Mouse (Mus musculus) natural killer cell, adult 2 months (primary cell): Measurements from ENCODE around the gene Gm42791.

Experiments
- DNase-seq, 2 experiments: peaks; one replicate each; pipeline ENCODE4 v3.0.0; 2022; ENCODE audit warnings: low spot score in 2 of 2

Gm42791 gene

DNA sequence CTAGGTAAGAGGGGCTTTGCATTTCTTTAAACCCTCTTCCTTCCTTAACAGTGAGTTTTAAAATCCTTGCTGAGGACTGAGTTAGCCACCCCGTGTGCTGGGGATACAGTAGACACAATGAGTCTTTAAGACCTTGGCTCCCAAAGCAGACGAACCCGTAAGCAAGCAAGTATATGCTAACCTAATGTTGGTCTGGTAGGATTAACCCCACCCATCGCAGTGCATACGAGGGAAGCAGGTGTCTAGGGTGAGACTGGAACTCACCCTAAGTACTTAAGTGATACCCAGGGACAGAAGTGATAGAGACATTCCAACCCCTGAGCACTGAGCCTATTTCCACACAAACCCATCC is 12.3 kb upstream of the Gm42791 start:
- DNase-seq = no peak

DNA sequence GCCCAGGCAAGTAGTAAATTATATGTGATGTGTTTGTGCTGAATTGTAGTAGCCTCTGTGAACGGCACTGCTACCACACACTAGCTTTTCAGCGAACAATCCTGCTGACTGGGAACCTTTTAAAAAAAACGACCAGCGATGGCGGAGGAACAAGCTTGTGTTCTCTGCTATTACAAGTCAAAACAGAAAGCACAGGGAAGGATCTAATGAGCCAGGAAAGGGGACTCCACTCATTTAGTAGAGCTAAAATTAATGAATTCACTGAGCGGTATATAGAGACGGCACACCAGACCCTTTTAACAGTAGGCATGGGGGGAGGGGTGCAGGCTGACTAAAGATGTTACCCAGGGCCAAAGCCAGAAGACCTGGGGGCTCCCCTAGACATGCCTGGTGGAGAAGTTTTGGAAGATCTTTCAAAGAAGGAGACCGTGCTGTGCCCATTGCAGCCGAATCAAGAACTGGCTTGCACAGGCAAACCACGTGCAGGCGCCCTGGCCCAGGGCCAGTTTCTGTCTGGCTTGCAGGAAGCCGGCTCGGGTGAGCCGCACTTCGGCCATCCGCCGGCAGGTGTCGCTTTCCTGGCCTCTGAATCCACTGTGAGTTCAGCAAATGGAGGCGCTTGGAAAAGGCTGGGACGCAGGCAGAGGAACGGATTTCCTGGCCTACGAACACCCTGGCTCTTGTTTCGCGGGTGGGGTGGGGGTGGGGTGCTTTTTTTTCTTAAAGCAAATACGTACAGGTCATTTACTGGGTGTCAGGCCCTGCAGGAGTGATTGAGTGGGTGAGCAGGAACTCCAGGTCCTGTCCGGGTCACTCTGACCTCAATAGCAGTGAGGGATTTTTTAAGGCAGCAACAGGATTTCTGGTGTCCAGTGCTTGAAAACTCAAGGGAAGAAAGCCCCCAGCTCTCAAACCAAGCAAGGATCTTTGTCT is 11.7 kb upstream of the Gm42791 start:
- DNase-seq = peak; percentile 91 to 95

DNA sequence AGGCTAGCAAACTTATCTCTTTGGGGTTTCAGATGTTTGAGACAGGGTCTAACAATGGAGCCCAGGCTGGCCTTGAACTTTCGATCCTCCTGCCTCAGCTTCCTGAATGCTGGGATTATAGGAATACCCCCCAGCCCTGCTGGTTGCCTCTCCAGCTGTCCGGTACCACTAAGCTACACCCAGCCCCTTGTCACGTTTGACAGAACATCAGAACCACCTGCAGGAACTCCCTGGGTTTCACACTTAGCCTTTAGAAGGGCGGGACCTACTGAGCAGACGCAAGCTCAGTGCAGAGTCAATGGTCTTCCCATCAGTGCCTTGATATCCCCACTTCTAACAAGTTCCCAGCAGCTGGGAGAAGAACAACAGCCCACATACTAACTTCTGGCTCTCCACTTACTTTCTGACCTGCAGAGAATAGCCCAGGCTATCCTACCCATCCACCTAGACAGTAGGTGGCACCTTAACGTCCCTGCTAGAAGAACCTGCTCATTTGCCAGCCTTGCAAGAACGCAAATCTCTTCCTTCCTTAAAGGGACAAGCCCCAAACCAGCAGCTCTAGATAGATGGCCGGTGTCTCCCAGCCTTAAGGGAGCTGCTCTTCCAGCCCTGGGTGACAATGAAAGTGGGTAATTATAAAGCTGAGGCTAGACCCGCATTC is 10.9 kb upstream of the Gm42791 start:
- DNase-seq = peak in 1 of 2 experiments; percentile 36

DNA sequence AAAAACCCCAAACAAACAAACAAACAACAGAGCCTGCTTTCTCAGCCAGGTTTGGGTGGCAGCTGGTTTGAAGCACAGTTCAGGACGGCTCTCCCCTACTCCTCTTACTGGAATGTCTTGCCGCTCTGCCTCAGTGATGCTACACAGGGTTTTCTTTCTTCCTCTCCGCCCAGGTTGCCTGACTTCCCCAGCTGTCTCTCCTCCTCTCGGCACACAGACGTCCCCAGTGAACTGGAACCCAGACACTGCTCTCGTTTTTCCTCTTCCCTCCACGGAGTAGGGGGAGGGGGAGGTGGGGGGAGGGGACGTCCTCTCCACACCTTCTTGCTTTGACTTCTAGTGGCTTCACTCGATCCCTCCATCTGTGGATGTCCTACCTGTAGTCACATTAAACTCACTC is 10.1 kb upstream of the Gm42791 start:
- DNase-seq = peak in 1 of 2 experiments; percentile 34

DNA sequence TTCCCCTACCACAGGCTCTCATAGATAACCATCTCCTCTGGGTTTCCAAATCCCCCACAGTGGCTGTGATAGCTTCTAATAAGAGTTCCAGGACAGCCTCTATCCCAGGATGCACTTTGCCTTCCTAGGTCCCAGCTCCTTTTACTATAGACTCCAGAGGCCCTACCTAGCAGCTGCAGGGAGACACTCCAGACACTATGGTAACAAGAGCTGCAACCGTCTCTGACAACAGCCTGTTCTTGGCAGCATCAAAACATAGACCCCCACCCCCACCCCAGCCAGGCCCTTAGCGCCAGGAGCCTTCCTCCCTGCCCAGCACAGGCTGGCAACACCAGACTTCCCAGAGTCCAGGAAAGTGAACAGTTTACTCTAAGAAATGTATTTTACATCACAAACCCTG is 8.2 kb upstream of the Gm42791 start:
- DNase-seq = no peak

DNA sequence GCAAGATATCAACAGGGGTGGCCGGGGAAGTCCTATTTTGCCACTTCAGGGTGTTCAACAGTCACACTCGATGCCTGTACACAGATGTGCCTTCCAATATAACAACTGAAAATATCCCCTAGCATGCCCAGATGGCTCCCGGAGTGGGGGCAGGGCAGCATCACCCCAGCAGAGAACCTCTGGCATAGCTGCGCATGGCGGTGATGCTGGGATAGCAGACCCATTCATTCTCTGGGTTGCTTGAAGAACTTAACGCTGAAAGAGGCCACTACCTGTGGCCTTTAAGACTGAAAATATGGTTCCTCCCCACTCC is 7.8 kb upstream of the Gm42791 start:
- DNase-seq = no peak

- no peak for DNase-seq
Measured at GRCm38 (mm10) chr5:149002034-149002802, 7.3 kb upstream of the Gm42791 start.

- DNase-seq = no peak
Measured at GRCm38 (mm10) chr5:148999802-149000201, 4.9 kb upstream of the Gm42791 start.

DNA sequence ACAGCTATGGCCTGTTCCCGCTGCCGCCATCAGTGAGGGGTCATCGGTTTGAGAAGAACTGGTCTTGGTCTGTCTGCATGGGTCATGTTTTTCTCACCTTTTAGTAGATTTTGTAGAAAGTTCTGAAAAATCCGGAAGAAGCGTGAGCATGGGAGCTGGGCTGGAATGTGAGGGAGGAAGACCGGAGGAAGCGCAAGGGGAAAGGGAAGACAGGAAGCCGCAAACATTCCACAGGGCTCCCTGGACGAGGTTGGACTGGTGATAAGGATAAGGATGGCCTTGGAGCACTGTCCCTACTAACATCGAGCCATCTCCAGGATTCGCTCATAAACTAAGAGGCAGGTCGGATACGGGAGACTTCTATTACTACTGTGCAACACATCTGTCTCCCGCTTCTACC is 3.6 kb upstream of the Gm42791 start:
- DNase-seq = no peak

GRCm38 (mm10) chr5:148996709-148997037 is 1.7 kb upstream of the Gm42791 start:
- DNase-seq = no peak

- DNase-seq = no peak
Measured at GRCm38 (mm10) chr5:148995962-148996708, 1.2 kb upstream of the Gm42791 start.

GRCm38 (mm10) chr5:148994311-148994705 is 639 bp downstream of the Gm42791 start:
- DNase-seq = no peak

DNA sequence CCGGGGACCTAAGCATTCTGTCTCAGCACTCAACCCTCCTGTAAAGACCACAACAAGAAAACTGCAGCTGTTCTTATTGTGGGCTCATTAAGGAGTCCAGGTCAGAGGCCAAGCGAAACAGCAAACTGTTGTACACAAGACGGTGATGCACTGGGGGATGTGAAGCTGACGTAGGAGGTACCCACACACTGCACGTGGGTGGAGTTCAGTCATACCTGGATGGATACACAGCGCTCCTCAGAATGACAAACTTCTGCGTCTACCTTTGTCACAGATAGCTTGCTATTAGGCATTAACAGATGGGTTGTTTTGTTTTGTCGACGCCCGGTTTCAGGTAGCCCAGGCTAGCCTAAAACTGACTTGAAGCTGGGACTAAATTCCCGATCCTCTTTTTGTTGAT is 2.3 kb downstream of the Gm42791 start:
- peak in 1 of 2 experiments; percentile 60 for DNase-seq

- no peak for DNase-seq
Measured at GRCm38 (mm10) chr5:148990891-148991311, 4.0 kb downstream of the Gm42791 start.

- peak in 1 of 2 experiments; percentile 38 for DNase-seq
Measured at GRCm38 (mm10) chr5:148989480-148989879, 5.5 kb downstream of the Gm42791 start.

DNA sequence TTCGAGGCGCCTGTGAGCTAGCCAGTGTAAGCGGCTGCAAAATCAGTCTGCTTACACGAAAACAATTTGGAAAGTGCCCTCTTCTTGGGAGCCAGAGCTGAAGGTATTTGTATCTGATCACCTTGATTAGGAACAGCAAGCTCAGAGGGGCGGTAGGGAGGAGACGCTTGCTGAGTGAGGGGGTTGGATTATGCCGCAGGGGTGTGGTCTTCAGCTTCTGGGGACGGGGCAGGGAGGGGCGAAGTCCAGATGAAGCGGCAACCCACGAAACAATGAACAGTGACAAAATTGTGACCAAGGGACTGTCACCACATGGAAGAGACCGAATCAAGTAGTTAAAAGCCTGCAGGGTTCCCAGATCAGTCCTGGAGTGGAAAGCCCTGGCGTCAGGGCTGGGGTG is 10.0 kb downstream of the Gm42791 start:
- DNase-seq = no peak

- no peak for DNase-seq
Measured at GRCm38 (mm10) chr5:148983696-148984095, 11.3 kb downstream of the Gm42791 start.

GRCm38 (mm10) chr5:148983108-148983664 is 11.8 kb downstream of the Gm42791 start:
- no peak for DNase-seq

GRCm38 (mm10) chr5:148982396-148982795 is 12.6 kb downstream of the Gm42791 start:
- no peak for DNase-seq

GRCm38 (mm10) chr5:148980607-148981006 is 14.3 kb downstream of the Gm42791 start:
- peak; percentile 51 to 68 for DNase-seq

GRCm38 (mm10) chr5:148978458-148979165 is 16.3 kb downstream of the Gm42791 start:
- peak in 1 of 2 experiments; percentile 58 for DNase-seq
